Mouse (Mus musculus) CH12F3 (cell line): ENCODE results near the gene Cmtm7.

Source experiments
- in situ Hi-C: fragments of 300-500 bp; cut with MboI; formaldehyde crosslinking; loops from 2 replicates; pipeline ENCODE4 v1.14.3; 2020; ENCODE audit warnings: low sequenced_read_pairs

Cmtm7 gene

GRCm38 (mm10) chr9:114796473-114797050, 14.9 kb upstream of the Cmtm7 start:
- in situ Hi-C loops = loop anchor here (10.0 kb wide), 1 partner anchor 88 kb away; no protein-coding TSS in a partner anchor

GRCm38 (mm10) chr9:114794491-114794890, 12.8 kb upstream of the Cmtm7 start:
- in situ Hi-C loops = loop anchor here (10.0 kb wide), 1 partner anchor 90 kb away; no protein-coding TSS in a partner anchor

GRCm38 (mm10) chr9:114793764-114794295, 12.2 kb upstream of the Cmtm7 start:
- in situ Hi-C loops = loop anchor here (10.0 kb wide), 1 partner anchor 91 kb away; no protein-coding TSS in a partner anchor

GRCm38 (mm10) chr9:114789989-114790388, 8.3 kb upstream of the Cmtm7 start:
- in situ Hi-C loops = loop anchor here (10.0 kb wide), 1 partner anchor 95 kb away; no protein-coding TSS in a partner anchor

GRCm38 (mm10) chr9:114789557-114789956, 7.9 kb upstream of the Cmtm7 start:
- in situ Hi-C loops = no loop called here

GRCm38 (mm10) chr9:114788697-114789096, 7.0 kb upstream of the Cmtm7 start:
- in situ Hi-C loops = no loop called here

GRCm38 (mm10) chr9:114787716-114788115, 6.1 kb upstream of the Cmtm7 start:
- in situ Hi-C loops = no loop called here

GRCm38 (mm10) chr9:114787134-114787533, 5.5 kb upstream of the Cmtm7 start:
- in situ Hi-C loops = no loop called here

- in situ Hi-C loops = no loop called here
Measured at GRCm38 (mm10) chr9:114785432-114786125, 3.9 kb upstream of the Cmtm7 start.

GRCm38 (mm10) chr9:114780746-114781525, 720 bp downstream of the Cmtm7 start:
- in situ Hi-C loops = no loop called here

GRCm38 (mm10) chr9:114779984-114780745, 1.5 kb downstream of the Cmtm7 start:
- in situ Hi-C loops = no loop called here

- in situ Hi-C loops = no loop called here
Measured at GRCm38 (mm10) chr9:114778877-114779276, 2.8 kb downstream of the Cmtm7 start.

GRCm38 (mm10) chr9:114778047-114778390, 3.6 kb downstream of the Cmtm7 start:
- in situ Hi-C loops = no loop called here

GRCm38 (mm10) chr9:114777178-114778046, 4.2 kb downstream of the Cmtm7 start:
- in situ Hi-C loops = no loop called here

GRCm38 (mm10) chr9:114776361-114776760, 5.3 kb downstream of the Cmtm7 start:
- in situ Hi-C loops = no loop called here

- in situ Hi-C loops = no loop called here
Measured at GRCm38 (mm10) chr9:114775272-114775671, 6.4 kb downstream of the Cmtm7 start.

- in situ Hi-C loops = no loop called here
Measured at GRCm38 (mm10) chr9:114774629-114775028, 7.0 kb downstream of the Cmtm7 start.

- in situ Hi-C loops = no loop called here
Measured at GRCm38 (mm10) chr9:114771565-114771964, 10.1 kb downstream of the Cmtm7 start.

- in situ Hi-C loops = no loop called here
Measured at GRCm38 (mm10) chr9:114770224-114770623, 11.4 kb downstream of the Cmtm7 start.

- in situ Hi-C loops = no loop called here
Measured at GRCm38 (mm10) chr9:114768066-114768465, 13.6 kb downstream of the Cmtm7 start.
